Mouse (Mus musculus) heart, embryonic 12.5 days (tissue): ENCODE data around the gene Kif26b. TPM values are rescaled to one million over a fixed set of nuclear protein-coding genes. Genes with fewer than 3 reads are reported as not detected.

Experiments
- ATAC-seq: fragments of 200-750 bp; cut with Nextera tagmentation; 2 replicates; pipeline ENCODE4 v1.8.0; 2017; ENCODE audit warnings: moderate TSS enrichment, moderate library complexity; ENCODE audit not compliant: insufficient number of reproducible peaks, low FRiP score
- H3K27ac ChIP-seq: fragments of 300-500 bp; sonication (generic); 2 replicates; pipeline ENCODE4 v1.5.1; 2016; ENCODE audit warnings: mild to moderate bottlenecking, moderate library complexity; ENCODE audit not compliant: poor library complexity, severe bottlenecking
- H3K27me3 ChIP-seq: fragments of 300-500 bp; sonication (generic); replicated peaks from 2 replicates; pipeline ENCODE4 v1.6.1; 2016; ENCODE audit warnings: mild to moderate bottlenecking, moderate library complexity
- H3K36me3 ChIP-seq: fragments of 300-500 bp; sonication (generic); 2 replicates; pipeline ENCODE4 v1.6.1; 2016; ENCODE audit warnings: mild to moderate bottlenecking, moderate library complexity
- H3K4me1 ChIP-seq: fragments of 300-500 bp; sonication (generic); replicated peaks from 2 replicates; pipeline ENCODE4 v1.6.1; 2016; ENCODE audit warnings: mild to moderate bottlenecking
- H3K4me2 ChIP-seq: fragments of 300-500 bp; sonication (generic); 2 replicates; pipeline ENCODE4 v1.6.1; 2016; ENCODE audit warnings: mild to moderate bottlenecking, moderate library complexity
- H3K4me3 ChIP-seq: fragments of 300-500 bp; sonication (generic); 2 replicates; pipeline ENCODE4 v1.5.1; 2016; ENCODE audit warnings: mild to moderate bottlenecking
- H3K9ac ChIP-seq: fragments of 300-500 bp; sonication (generic); 2 replicates; pipeline ENCODE4 v1.6.1; 2016; ENCODE audit warnings: mild to moderate bottlenecking, moderate library complexity
- H3K9me3 ChIP-seq: fragments of 300-500 bp; sonication (generic); replicated peaks from 2 replicates; pipeline ENCODE4 v1.6.1; 2016; ENCODE audit warnings: mild to moderate bottlenecking, moderate library complexity
- WGBS: fragments of 180-500 bp; shearing (Covaris S2); methylation state at CpG from one replicate; pipeline ENCODE4 v1.1.7; 2016; 5-methylcytosine and 5-hydroxymethylcytosine counted together
- polyA plus RNA-seq: library from polyadenylated mRNA; unstranded; fragments of >200 nt; fragmentation: Nextera tagmentation; extraction: Ambion mirVana; gene quantifications from 2 replicates; pipeline ENCODE4 v1.2.1, GENCODE M21; 2016

Gene Kif26b
- polyA plus RNA-seq, 1 experiment from 2014 or later: 25.1 TPM

DNA sequence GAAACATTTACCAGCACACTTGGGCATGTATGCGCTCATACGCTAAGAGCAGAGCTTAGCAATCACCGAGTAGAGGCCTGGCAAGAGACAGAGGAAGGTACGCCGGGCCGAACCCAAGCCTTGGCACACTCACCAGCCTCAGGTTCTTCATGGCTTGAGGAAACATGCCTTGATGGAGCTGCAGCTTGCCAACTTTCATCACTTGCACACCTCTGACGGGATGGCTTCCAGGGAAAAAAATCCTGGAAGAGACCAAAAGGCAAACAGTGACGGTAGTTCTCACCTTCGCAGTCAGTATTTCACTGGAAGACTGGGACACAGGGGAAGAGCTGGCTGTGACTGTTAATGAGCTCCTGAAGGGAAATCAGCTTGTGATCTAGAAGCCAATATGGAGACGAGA lies 443.1 kb downstream of the Kif26b start:
- Histone ChIP-seq H3K9me3 (no peaks in the 10 kb centered on the region), H3K4me1 (no peaks in the 10 kb centered on the region), H3K4me2 (no peak overlapping the region), H3K9ac (no peak overlapping the region), H3K27ac (no peak overlapping the region), H3K36me3 (no peaks in the 10 kb centered on the region), H3K27me3 (no peaks in the 10 kb centered on the region), H3K4me3 (no peak overlapping the region)
- 82% methylated on average over 10 of the region's 10 CpGs for WGBS
- no peak for ATAC-seq

- no peaks in the 10 kb centered on the region for H3K9me3 ChIP-seq
- peaks cover 13% of the 10 kb centered on the region for H3K4me1 ChIP-seq
- no peaks in the 10 kb centered on the region for H3K27me3 ChIP-seq
- no peak overlapping the region for H3K9ac ChIP-seq
- H3K27ac ChIP-seq: no peak overlapping the region
- no peak for ATAC-seq
- 58% methylated on average over 8 of the region's 8 CpGs for WGBS
- H3K4me2 ChIP-seq: no peak overlapping the region
- H3K4me3 ChIP-seq: no peak overlapping the region
- no peaks in the 10 kb centered on the region for H3K36me3 ChIP-seq
Observed at GRCm38 (mm10) chr1:178978617-178979245, 449.8 kb downstream of the Kif26b start.

GRCm38 (mm10) chr1:178980185-178980584 lies 451.3 kb downstream of the Kif26b start:
- no peak overlapping the region for H3K4me2 ChIP-seq
- H3K4me1 ChIP-seq: peaks cover 13% of the 10 kb centered on the region

DNA sequence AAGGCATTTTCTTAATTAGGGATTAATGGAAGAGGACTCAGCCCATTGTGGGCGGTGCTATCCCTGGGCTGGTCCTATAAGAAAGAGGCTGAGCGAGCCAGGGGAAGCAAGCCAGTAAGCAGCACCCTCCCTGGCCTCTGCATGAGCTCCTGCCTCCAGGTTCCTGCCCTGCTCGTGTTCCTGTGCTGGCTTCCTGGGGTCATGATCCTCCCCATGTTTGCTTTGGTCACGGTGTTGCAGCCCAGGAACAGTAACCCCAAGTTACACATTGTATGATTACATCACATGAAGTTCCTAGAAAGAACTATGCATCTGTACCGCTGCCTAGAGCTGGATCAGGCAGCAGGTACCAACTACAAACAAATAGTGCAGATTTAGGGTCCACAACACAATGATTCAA lies 452.7 kb downstream of the Kif26b start:
- Histone ChIP-seq H3K4me2 (no peak overlapping the region), H3K27me3 (no peaks in the 10 kb centered on the region), H3K36me3 (no peaks in the 10 kb centered on the region), H3K4me1 (peaks cover 13% of the 10 kb centered on the region), H3K4me3 (no peak overlapping the region), H3K27ac (no peak overlapping the region), H3K9me3 (no peaks in the 10 kb centered on the region), H3K9ac (no peak overlapping the region)
- no peak for ATAC-seq
- WGBS: 68% methylated on average over 5 of the region's 5 CpGs

More at GRCm38 (mm10) chr1:178980185-178980584, 451.3 kb downstream of the Kif26b start:
- Histone ChIP-seq H3K27me3 (no peaks in the 10 kb centered on the region), H3K27ac (no peak overlapping the region), H3K9me3 (no peaks in the 10 kb centered on the region), H3K36me3 (no peaks in the 10 kb centered on the region), H3K4me3 (no peak overlapping the region), H3K9ac (no peak overlapping the region)
- no peak for ATAC-seq

DNA sequence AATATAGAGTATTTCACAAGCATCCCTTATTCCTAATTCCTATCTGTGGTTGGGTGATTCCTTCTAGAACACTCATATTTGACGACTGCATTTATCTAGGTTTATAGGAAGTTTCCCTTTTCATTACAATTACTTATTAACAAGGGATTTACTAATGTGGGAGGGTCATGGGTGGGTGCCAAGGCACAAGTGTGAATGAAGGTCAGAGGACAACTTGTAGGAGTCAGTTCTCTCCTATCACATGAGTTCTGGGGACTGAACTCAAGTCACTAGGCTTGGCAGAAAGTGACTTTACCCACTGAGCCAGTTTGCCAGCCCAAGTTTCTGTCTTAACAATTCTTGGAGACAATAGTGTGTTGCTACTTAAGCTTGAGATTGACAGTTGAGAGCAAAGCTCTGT lies 459.3 kb downstream of the Kif26b start:
- Histone ChIP-seq H3K4me1 (peaks cover 15% of the 10 kb centered on the region), H3K4me3 (no peak overlapping the region), H3K4me2 (no peak overlapping the region), H3K27ac (no peak overlapping the region), H3K9ac (no peak overlapping the region), H3K9me3 (no peaks in the 10 kb centered on the region), H3K36me3 (peaks cover 2% of the 10 kb centered on the region; the same call in 1 of the 2 replicates), H3K27me3 (no peaks in the 10 kb centered on the region)
- no peak for ATAC-seq
- WGBS: 61% methylated on average over 1 of the region's 1 CpGs

Other genes with a start within 250 kb of the Kif26b start
- 200 and 201 TPM in 2 replicates for gene Cox20, start 210.0 kb upstream of the Kif26b start, polyA plus RNA-seq
- 482 and 495 TPM in 2 replicates for gene Hnrnpu, start 191.3 kb upstream of the Kif26b start, polyA plus RNA-seq
- gene Efcab2, start 123.0 kb upstream of the Kif26b start, polyA plus RNA-seq: 12.4 and 13.5 TPM in 2 replicates